Mouse (Mus musculus): ENCODE results near the gene Cbr4. TPM values are rescaled to one million over a fixed set of nuclear protein-coding genes. Genes with fewer than 3 reads are reported as not detected.

Cbr4 gene
- 50.8 and 59.9 TPM in 2 replicates for total RNA-seq (2021)
- long read RNA-seq, full-length matches to known transcripts, result 29 of 31 reads
- long read RNA-seq, partial matches to known transcripts, result 0 of 31 reads
- long read RNA-seq, other reads (novel, unspliced or antisense), result 2 of 31 reads

DNA sequence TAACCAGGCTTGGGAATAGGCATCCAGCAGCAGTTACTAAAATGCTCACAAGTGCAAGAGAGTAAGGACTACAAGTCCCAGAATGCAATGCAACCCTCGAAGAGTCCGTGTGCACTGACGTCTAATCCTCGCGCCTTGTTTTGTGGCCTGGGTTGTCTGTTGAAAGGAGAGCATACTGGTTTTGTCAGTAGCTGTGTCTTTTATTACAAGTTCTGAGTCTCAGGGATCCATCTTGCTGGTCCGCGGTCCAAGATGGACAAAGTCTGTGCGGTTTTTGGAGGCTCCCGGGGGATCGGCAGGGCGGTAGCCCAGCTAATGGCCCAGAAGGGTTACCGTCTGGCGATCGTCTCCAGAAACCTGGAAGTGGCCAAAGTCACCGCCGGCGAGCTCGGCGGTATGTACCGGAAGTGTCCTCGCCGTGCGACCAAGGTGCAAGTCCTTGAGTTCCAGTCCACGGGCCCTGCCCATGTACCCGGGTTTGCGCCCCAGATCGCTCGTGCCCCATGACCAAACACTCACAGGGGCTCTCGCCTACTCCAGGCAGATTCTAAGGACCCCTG lies at the start of gene Cbr4:
Cbr4 (plus strand) TSS at position 138 of the 560 bp plus-strand sequence.
- peak; percentile 71 for DNase-seq

DNA sequence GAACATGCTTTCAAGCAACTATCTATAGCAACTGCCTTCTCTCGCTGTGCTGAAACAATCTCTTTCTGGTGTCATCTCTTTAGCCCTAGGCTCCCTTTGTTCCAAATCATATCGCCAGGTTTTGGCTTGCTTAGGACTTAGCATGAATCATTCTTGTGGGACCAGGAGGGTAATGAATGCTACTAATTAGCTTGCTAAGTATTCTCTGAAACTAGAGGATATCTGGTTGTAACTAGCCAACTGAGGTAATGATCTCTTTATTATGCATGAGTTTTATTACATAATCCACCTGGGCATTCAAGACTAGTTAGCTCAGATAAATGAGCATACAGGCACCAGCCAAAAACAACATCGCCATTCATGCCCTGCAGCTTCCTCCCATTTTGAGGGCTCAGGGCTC lies 44.5 kb upstream of the Cbr4 start:
- no peak for DNase-seq

DNA sequence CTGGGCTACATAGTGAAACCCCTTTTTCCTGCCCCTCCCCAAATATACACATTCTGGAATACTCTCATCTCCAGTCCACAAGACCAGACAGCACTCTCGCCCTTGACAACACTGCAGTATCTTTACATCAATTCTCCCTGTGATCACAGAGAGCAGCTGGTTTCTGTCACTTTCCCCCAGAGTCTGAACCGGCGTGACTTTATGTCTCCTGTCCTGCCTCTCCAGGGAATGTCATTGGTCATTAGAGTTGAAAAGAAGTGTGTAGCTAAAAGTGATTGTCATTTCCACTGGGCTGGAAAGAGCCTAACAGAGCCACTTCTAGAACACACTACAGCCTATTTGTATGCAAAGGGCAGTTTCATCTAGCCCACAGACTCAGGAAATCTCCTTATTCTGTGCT lies 43.2 kb upstream of the Cbr4 start:
- no peak for DNase-seq

DNA sequence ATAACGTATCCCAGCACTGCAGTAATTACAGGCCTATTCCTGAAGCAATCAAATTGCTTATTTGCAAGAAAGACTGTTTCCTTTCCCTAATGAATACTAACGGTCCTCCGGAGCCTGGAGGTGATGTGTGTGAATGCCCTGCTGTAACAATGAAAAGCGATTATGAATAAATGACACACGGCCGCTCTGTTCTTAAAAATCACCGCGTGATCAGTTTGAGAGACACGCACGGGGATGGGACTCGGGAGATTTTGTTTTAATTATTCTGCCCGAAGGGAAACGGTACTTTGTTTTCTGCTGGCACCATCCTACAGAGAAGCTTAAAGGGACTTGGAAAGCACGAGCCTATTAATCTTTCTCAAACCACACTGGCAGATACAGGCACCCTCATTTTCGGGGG lies 41.2 kb upstream of the Cbr4 start:
- no peak for DNase-seq

DNA sequence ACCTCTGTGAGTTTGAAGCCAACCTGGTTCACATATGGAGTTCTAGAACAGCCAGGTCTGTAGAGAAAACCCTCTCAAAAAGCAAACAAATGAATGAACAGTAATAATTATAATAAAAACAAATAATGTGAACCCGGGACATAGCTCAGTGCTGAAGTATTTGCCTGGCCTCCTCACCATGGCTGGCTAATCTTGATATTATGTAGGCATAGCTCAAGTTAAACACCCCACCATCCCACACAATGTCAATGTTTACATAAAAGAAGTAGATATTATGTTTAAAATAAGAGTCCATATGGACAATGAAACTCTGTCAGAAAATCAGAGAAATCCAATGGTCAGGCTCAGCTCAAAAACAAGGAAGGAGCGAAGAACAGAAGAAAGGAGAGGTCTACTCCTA lies 39.4 kb upstream of the Cbr4 start:
- DNase-seq, result no peak

DNA sequence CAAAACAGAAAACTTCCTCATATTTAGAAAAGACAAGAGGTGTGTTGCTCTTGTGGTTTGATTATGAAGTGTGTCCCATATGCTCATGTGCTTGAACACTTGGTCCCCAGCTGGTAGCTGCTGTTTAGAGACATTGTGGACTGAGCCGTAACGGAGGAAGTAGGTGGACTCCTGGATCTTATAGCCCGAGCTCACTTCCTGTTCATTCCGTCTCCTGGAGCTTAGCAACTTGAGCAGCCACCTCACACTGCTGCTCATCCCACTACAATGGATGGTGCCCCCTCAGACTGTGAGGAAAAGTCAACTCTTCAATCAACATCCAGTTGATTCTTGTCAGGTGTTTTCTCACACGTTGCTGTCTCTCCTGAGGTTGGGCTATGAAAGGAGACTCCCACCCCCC lies 38.7 kb upstream of the Cbr4 start:
- DNase-seq, result no peak

DNA sequence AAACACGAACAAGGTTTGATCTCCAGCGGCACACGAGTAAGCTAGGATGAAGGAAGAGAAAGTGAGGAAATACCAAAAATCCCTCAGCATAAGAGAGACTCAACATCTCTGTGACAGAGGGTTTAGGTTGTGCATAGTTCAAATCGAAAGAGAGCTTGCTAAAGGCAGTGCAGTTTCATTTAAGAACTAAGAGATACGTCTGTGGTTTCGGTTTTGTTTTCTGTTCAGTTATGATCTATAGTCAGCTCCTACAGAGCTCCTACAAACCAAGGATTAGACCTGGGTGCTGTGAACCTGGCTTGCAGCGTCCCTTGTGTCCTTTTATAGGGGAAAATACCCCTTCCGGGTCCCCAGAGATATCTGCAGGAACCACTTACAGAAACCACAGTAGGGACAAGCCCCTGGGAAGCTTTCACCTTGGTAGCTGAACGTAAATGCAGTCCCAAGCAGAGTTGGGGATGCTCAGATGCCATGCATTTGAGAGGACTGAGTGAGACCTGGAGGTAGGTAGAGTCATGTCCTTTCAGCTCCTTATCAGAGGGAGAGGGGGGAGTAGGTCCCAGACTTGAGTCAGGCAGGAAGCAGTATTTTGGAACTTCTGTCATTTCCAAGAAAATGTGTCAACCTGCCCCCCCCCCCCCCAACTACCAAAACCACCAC lies 36.5 kb upstream of the Cbr4 start:
- DNase-seq, result no peak

DNA sequence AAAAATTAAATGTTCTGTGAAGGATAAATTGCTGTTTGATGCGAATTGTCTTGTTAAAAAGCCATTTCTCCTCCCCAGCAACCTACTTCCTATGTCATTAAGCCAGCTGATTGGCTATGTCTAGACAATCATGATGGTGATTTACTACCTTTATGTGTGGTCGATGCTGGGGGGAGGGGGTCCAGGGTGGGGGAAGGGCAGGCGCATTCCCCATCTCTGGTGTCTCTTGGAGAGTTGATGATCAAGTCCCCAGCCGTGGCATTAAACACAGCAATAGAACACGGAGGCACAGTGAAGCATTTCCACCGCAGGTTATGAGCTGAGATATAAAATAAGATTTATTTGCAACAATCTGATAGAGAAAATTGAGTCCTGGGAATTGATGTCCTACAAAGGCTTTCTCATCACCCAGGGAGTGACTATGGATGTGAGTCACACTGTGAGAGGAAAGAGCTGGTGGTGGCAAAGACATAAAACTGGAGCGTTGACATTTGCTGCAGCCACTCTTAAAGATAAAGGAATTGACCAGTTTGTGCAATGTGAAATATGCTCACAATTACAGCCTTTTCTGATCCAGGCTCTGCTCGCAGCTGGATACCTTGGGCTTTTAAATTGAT lies 35.7 kb upstream of the Cbr4 start:
- no peak for DNase-seq

DNA sequence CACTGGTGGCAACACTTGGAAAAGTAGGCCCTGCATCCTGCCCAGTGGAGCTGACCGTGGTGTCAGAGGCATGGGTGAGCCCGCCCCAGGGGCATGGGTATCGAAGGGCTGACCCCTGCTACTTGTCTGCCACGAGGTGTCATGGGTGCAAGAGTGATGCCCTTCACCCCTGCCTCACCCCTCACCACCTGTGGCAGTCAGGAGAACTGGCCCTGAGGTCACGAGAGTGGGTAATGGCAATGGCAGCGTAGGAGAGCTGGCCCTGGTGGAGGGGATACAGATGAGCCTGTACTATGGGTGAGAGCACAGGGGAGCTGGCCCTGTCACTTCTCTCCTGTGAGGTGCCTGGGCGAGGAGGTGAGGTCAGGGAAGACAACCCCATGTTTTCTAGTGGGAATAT lies 27.8 kb upstream of the Cbr4 start:
- DNase-seq, result no peak

DNA sequence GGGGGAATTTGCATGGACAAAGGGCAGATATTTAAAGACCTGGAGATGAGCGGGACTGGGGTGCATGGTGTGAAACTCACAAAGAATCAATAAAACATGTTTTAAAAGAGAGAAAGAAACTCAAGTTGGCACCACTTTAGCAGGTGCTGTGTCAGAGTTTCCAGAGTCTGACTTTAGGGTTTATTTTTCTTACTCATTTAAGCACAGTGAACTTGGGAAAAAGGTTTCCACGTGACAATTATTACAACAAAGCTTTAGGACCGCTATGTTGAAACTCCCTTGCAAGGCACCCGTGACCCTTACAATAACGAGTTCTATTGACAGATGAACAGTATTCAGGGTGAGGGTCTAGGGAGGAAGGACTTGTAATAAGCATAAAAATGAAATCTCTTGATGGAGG lies 25.3 kb upstream of the Cbr4 start:
- DNase-seq, result no peak

DNA sequence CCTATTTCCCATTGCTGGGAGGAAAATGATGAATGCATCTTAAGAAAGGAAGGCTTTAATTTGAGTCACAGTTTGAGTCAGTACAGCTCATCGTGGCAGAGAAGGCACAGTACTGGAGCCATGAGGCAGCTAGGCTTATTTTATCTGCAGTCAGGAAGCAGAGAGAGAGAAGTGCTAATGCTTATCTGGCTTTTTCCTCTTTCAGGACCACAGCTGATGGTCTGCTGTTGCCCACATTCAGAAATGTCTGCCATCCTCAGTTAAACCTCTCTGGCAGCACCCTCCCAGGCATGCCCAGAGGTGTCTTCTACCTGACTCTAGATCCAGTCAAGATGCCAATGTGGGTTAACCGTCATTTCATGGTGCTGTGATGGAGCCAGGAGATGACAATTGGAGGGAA lies 23.1 kb upstream of the Cbr4 start:
- DNase-seq, result no peak

DNA sequence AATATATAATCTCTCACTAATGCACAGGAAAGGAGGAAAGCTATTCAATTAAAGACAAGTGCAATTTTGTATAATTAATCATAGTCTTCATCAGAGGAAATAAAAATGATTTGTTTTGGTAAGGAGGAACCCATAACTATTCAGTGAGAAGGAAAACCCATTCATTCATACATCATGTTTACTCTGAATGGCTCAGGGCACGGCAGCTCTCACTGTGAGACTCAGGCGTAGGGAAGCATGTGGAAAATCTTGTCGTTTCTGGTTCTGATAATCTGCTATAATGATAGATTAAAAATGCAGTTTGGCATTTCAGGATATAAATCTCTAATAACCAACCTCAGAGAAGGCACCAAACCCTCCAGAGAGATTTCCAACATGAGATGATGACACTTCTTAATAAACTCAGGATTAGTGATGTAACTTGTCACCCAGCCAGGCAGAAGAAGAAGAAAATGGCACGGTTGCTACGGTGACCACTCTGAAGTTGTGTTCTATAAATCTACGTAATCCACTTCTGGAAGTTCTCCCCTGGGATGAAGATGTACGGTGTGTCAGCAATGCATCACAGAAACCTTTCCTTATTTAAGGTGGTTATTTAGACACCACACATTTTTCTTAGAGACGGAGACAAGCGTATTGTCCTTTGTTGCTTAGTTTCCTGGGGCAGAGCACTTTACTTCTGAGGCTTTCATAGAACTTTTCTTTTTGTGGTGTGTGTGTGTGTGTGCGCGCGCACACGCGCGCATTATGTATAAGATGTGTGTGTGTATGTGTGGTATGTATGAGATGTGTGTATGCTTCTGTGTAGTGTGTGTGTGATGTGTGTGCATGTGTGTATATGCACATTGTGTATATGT lies 20.6 kb upstream of the Cbr4 start:
- DNase-seq, result no peak

DNA sequence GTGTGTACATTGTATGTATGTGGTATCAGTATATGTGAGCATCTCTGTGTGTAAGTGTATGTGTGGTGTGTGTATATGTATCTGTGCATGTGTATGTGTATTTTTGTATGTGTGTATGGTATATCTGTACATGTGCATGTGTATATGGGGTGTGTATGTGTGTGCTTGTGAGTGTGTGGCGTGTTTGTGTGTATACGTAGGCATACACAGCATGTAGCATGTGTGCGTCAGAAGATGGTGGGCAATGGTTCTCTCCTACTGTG lies 20.1 kb upstream of the Cbr4 start:
- DNase-seq, result no peak

DNA sequence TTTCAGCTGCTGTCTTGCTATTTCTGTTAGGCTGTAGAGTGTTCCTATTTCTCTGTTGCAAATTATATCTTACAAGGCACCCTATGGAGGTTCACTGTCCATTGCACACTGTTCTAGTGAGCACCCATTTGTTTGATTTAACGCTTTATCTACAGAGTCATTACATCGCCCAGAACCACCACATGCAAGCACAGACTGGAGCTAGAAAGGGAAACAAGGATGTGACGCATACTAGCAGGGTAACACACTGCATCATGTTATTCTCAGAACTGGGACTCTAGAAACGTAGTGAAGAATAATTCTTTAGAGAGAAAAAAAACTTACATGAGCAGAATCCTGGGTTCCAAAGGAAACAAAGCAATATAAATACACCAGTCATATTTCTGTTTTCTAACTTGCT lies 17.3 kb upstream of the Cbr4 start:
- no peak for DNase-seq

DNA sequence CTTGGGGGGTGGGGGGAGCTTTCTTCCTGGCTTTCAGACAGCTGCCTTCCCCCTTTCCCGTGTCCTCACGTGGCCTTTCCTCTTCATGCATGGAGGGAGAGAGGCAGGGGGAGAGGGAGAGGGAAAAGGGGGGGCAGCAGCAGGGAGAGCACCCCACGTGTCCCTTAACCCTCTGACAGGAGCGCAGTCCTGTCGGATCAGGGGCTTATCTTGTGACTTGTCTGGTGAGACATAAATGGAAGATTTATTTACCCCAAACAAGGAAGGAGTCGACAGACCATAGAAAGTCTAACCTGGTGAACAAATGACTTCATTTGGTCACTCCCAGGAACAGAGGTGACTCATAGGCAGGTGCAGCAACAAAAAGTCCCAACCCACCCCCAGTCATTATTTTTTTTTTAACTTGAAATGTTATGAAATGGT lies 12.3 kb upstream of the Cbr4 start:
- no peak for DNase-seq

DNA sequence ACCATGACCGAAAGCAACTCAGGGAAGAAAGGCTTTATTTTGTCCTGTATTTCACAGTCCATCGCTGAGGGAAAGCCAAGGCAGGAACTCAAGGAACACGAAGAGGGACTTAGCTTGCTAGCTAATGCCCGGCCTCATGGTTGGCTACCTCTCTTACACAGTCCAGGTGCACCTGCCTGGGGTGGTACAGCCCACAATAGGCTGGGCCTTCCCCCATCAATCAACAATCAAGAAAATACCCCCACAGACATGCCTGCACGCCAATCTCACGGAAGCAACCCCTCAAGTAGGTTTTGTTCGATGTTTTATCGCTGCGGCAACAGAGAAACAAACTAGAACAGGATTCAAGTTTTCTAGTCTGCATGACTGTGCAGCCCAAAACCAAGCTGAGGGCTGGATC lies 11.4 kb upstream of the Cbr4 start:
- no peak for DNase-seq

DNA sequence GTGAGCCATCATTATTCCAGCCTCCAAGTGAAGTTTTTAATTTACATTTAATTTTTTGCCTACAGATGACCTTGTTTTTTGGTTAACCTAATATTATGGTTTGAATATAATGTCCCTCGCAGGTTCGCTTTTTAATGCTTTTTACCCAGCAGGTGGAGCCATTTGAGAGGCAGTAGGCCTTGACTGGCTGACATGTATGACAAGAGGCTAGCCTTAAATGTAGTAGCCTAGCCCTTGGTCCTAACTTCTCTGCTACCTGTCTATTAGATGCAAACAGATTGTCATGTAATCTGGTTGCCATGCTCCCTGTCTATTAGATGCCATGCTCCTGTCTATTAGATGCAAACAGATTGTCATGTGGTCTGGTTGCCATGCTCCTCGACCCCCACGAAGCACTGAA lies 9.4 kb upstream of the Cbr4 start:
- no peak for DNase-seq

DNA sequence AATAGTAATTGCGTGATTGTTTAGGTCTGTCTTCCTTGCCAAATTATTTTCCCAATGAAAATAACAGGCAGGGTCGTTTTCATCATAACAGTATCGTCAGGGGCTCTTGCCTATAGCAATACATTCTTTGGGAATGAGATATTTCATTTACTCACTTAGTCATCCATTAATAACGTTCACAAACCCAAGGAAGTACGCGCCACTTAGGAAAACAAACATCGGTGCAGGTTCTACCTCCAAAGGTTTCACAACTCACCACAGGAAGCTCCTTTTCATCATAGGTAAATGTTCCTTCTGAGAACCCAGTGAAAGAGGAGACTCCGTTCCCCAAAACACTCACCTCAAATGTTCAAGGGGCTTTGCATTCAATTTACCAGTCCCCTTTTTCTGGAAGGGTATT lies 8.7 kb upstream of the Cbr4 start:
- DNase-seq, result no peak

DNA sequence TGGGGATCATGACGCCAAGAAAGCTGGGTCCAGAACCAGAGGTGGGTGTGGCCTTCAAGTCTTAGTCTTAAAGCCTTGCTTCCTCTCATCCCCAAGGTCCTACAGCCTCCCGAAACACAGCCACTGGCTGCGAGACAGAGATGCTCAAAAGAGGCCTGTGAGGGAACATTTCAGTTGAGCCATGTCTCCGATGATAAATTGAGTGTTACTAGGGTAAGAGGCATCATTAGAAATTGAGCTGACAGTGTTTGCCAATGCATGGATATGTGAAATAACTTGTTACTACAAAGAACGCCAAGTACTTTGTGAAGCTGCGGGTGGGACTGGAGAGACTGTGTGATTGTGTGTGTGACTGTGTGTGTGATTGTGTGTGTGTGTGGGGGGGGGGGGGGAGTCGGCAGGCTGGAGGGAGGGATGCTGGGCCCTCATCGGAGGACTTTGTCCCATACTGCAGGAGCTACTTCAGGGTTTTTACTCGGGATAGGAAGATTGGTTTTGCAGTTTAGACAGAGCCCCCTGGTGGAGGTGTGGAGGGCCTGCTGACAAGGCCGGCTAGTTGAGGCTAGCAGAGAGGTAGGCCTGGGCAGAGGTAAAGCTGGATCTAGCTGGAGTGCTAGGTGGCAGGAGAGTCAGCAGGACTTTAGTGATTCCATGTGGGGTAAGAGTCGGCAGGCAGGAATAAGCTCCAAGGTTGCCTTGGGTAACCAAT lies 7.9 kb upstream of the Cbr4 start:
- peak; percentile 41 for DNase-seq

DNA sequence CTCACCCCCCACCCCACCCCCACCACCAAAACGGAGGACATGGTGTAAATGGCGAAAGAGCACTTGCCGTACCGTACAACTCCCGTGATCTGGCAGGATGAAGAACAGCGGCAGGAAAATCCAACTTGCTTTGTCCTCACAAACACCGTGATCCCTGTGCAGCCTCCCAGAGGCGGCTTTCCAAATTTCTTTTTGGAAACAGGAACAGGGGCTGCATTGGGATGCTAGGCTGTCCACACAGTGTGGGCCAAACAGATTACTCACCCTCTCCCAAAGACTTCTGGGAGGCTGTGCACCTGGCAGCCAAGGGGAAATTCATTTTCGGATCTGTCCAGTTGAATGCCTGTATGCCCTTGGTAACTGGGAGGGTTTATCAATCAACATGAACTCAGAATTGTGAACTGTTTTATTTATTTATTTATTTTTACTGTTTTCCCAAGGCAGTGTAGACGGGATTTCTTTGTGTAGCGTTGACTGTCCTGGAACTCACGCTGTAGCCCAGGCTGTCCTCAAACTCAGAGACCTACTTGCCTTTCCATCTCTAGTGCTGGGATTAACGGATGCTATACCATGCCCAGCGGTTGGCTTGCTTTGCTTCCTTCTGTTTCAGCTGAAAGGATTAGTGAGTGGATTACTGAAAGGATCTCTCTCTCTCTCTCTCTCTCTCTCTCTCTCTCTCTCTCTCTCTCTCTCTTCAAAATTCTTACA lies 7.1 kb upstream of the Cbr4 start:
- DNase-seq, result no peak

DNA sequence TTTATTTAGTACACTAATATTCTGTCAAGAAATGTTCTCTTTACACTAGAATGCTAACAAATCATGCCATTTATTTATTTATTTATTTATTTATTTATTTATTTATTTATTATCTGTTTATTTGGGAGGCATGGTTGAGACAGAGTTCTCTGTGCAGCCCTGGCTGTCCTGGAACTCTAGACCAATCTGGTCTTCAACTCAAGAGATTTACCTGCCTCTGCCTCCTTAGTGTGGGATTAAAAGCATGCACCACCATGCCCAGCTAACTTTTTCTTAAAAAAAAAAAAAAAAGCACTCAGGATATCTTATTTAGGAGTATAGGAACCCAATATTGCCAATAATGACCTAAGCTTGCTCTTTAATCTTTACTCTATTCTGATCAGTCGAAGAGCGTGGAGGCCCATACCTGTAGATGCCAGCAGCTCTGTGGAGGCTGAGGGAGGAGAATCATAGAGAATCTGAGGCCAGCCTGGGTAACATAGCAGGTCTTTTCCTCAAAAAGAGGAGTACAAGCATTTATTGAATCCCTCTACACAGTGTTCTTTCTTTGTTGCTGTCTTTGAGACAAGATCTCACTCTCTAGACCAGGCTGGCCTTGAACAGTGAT lies 508 bp upstream of the Cbr4 start:
- no peak for DNase-seq

DNA sequence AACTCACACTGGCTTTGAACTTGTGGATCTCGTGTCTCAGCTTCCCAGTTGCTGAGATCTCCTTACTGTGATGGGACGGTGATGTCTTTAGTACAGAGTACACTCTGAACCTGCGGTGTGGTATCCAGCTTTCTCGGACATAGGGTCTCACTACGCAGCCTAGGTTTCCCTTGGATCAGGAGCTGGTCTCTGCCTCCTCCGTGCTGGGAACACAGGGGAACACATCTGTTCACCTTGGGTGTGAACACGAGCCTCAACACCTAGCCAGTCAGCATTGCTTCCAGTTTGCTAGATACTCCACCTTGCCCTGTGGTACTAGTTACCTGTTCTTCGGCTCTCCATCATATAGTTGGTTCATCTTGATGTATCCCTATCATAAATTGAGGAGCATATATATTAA lies 1.1 kb downstream of the Cbr4 start:
- no peak for DNase-seq

All from adrenal gland, postnatal 25 days (tissue).